In genomic region chr16:30790036-30790435, GRCm38 (mm10) we compare ENCODE assay signal across 9 mouse cellular contexts.
DNase-seq lines count a peak whose midpoint lies in the region; ATAC-seq and TF ChIP-seq lines count a peak whose summit lies in the region.
"Had no signal": no experiment of that assay in that cellular context is flagged by ENCODE, and none has a peak within 500 bp of the region (broad histone marks: within the 10 kb centered on the region; RNA-seq: fewer than 3 reads in every experiment).

No protein-coding gene starts in this region.

- no peaks in the 10 kb centered on the region for H3K79me2 ChIP-seq in liver, adult 2 months (ENCODE audit: control insufficient read depth, insufficient read depth, low read length)
- no peaks in the 10 kb centered on the region for H3K79me2 ChIP-seq in myocyte (ENCODE audit: control insufficient read depth, insufficient read depth)

- WGBS in forebrain, embryonic 10.5 days = 57% methylated on average over 3 of the region's 3 CpGs
- 55% methylated on average over 3 of the region's 3 CpGs for WGBS in forebrain, embryonic 11.5 days
- 46% methylated on average over 3 of the region's 3 CpGs for WGBS in hindbrain, embryonic 15.5 days
- WGBS in liver, adult 2 months = 4% methylated on average over 3 of the region's 3 CpGs

- no peak for TF ChIP-seq POLR2A in embryonic fibroblast, embryonic 13.5 days (IDR thresholded peaks at IDR 0.05; ENCODE audit: low read depth, low read length)
- TF ChIP-seq POLR2A in liver, adult 2 months (IDR thresholded peaks at IDR 0.05; ENCODE audit: extremely low read depth, insufficient read depth, low read length) = no peak
- TF ChIP-seq POLR2A in myocyte (IDR thresholded peaks at IDR 0.05; ENCODE audit: insufficient read length, low read depth) = no peak

- no peak for DNase-seq in forebrain, embryonic 10.5 days (ENCODE audit: extremely low spot score, low spot score)
- DNase-seq in forebrain, embryonic 11.5 days (ENCODE audit: low spot score) = no peak
- peak; percentile 93 for DNase-seq in liver, adult 2 months (ENCODE audit: extremely low read depth, low read depth, low spot score)
- DNase-seq in left cerebral cortex, adult 11 months (ENCODE audit: low spot score) = no peak
- no peak for DNase-seq in urinary bladder, postnatal 10 days (ENCODE audit: low spot score)

- peak overlapping the region; percentile 68 for H3K27ac ChIP-seq in forebrain, embryonic 10.5 days
- no peak overlapping the region for H3K27ac ChIP-seq in forebrain, embryonic 11.5 days (ENCODE audit: low read depth, low read length)
- peak overlapping the region; percentile 36 for H3K27ac ChIP-seq in embryonic fibroblast, embryonic 13.5 days (ENCODE audit: insufficient read depth, low read length)
- peak overlapping the region; percentile 68 for H3K27ac ChIP-seq in hindbrain, embryonic 15.5 days (replicated peaks)
- H3K27ac ChIP-seq in liver, adult 2 months (replicated peaks; ENCODE audit: insufficient read depth, low read depth, low read length) = peak overlapping the region; percentile 66

- no peak overlapping the region for H3ac ChIP-seq in myocyte (ENCODE audit: control insufficient read depth, insufficient read length)

- H3K4me3 ChIP-seq in forebrain, embryonic 10.5 days = no peak overlapping the region
- no peak overlapping the region for H3K4me3 ChIP-seq in forebrain, embryonic 11.5 days (ENCODE audit: low read depth, low read length)
- H3K4me3 ChIP-seq in embryonic fibroblast, embryonic 13.5 days (ENCODE audit: insufficient read depth, low read length) = no peak overlapping the region
- no peak overlapping the region for H3K4me3 ChIP-seq in hindbrain, embryonic 15.5 days
- no peak overlapping the region for H3K4me3 ChIP-seq in liver, adult 2 months (ENCODE audit: insufficient read depth, low read depth, low read length)
- no peak overlapping the region for H3K4me3 ChIP-seq in myocyte

- ATAC-seq in forebrain, embryonic 11.5 days (replicated peaks; ENCODE audit: low FRiP score) = no peak
- ATAC-seq in hindbrain, embryonic 15.5 days (ENCODE audit: low FRiP score, low read depth) = 0 out of 2 replicates have a peak, but pooled peaks have one; percentile 23

- H3K4me2 ChIP-seq in forebrain, embryonic 11.5 days (ENCODE audit: low read depth, low read length, severe bottlenecking) = no peak overlapping the region
- no peak overlapping the region for H3K4me2 ChIP-seq in hindbrain, embryonic 15.5 days
- H3K4me2 ChIP-seq in myocyte (ENCODE audit: low read depth) = peak overlapping the region; percentile 51

- no peaks in the 10 kb centered on the region for H3K27me3 ChIP-seq in forebrain, embryonic 10.5 days (ENCODE audit: poor library complexity, severe bottlenecking)
- no peaks in the 10 kb centered on the region for H3K27me3 ChIP-seq in forebrain, embryonic 11.5 days (ENCODE audit: control insufficient read depth, insufficient read depth, low read length)
- H3K27me3 ChIP-seq in hindbrain, embryonic 15.5 days = no peaks in the 10 kb centered on the region
- H3K27me3 ChIP-seq in liver, adult 2 months (ENCODE audit: control insufficient read depth, insufficient read depth, low read length) = no peaks in the 10 kb centered on the region
- H3K27me3 ChIP-seq in myocyte (ENCODE audit: control insufficient read depth, insufficient read depth, insufficient read length) = no peaks in the 10 kb centered on the region
- H3K27me3 ChIP-seq: CH12.LX had no signal

- TF ChIP-seq CTCF in embryonic fibroblast, embryonic 13.5 days (IDR thresholded peaks at IDR 0.05; ENCODE audit: borderline replicate concordance, insufficient read depth, low read length) = no peak
- no peak for TF ChIP-seq CTCF in liver, adult 2 months (IDR thresholded peaks at IDR 0.05; ENCODE audit: low read depth, low read length)

- H3K9me3 ChIP-seq in forebrain, embryonic 10.5 days = no peaks in the 10 kb centered on the region
- no peaks in the 10 kb centered on the region for H3K9me3 ChIP-seq in forebrain, embryonic 11.5 days (ENCODE audit: control insufficient read depth, low read length)
- H3K9me3 ChIP-seq in hindbrain, embryonic 15.5 days = no peaks in the 10 kb centered on the region

- no peak overlapping the region; the same call in 1 of the 2 replicates for H3K9ac ChIP-seq in forebrain, embryonic 11.5 days (ENCODE audit: low read length)
- H3K9ac ChIP-seq in hindbrain, embryonic 15.5 days = no peak overlapping the region
- H3K9ac ChIP-seq in liver, adult 2 months (ENCODE audit: low read depth, low read length) = peak overlapping the region; percentile 26; the same call in 1 of the 2 replicates

- H3K36me3 ChIP-seq in forebrain, embryonic 10.5 days (replicated peaks) = no peaks in the 10 kb centered on the region
- H3K36me3 ChIP-seq in forebrain, embryonic 11.5 days (ENCODE audit: control insufficient read depth, insufficient read depth, low read length) = no peaks in the 10 kb centered on the region
- H3K36me3 ChIP-seq in hindbrain, embryonic 15.5 days = no peaks in the 10 kb centered on the region
- H3K36me3 ChIP-seq in liver, adult 2 months (ENCODE audit: control insufficient read depth, insufficient read depth, low read length) = no peaks in the 10 kb centered on the region
- H3K36me3 ChIP-seq in myocyte (ENCODE audit: control insufficient read depth, insufficient read depth) = no peaks in the 10 kb centered on the region

- peaks cover 18% of the 10 kb centered on the region for H3K4me1 ChIP-seq in forebrain, embryonic 10.5 days
- H3K4me1 ChIP-seq in forebrain, embryonic 11.5 days (replicated peaks; ENCODE audit: control insufficient read depth, insufficient read depth, low read length) = peaks cover 4% of the 10 kb centered on the region; the same call in 1 of the 2 replicates
- H3K4me1 ChIP-seq in embryonic fibroblast, embryonic 13.5 days (ENCODE audit: control insufficient read depth, insufficient read depth, low read length) = no peaks in the 10 kb centered on the region
- peaks cover 27% of the 10 kb centered on the region for H3K4me1 ChIP-seq in hindbrain, embryonic 15.5 days (replicated peaks)
- H3K4me1 ChIP-seq in liver, adult 2 months (ENCODE audit: control insufficient read depth, insufficient read depth, low read length) = peaks cover 39% of the 10 kb centered on the region

TF ChIP-seq in myocyte, 11 proteins besides CTCF, POLR2A, EP300 and RAD21:
- TF ChIP-seq POLR2AphosphoS2 (IDR thresholded peaks at IDR 0.05; ENCODE audit: insufficient read length, low read depth) (no peak), REST (IDR thresholded peaks at IDR 0.05; ENCODE audit: insufficient read depth, insufficient read length) (no peak), MYOD1 (IDR thresholded peaks at IDR 0.05; ENCODE audit: control insufficient read depth in 1 of 3, insufficient read length in 2 of 3, low read depth in 2 of 3) (no peak), SRF (IDR thresholded peaks at IDR 0.05; ENCODE audit: control insufficient read depth, insufficient read length, low read depth) (no peak)
